Mouse (Mus musculus) liver, embryonic 11.5 days (tissue): ENCODE measurements around the gene Myl9. TPM values are rescaled to one million over a fixed set of nuclear protein-coding genes. Genes with fewer than 3 reads are reported as not detected.

ENCODE experiments used
- ATAC-seq: fragments of 200-750 bp; cut with Nextera tagmentation; replicated peaks from 2 replicates; pipeline ENCODE4 v1.8.0; 2017; ENCODE audit warnings: moderate number of reproducible peaks, mild to moderate bottlenecking, moderate TSS enrichment, moderate library complexity; ENCODE audit not compliant: low FRiP score
- DNase-seq: peaks from one replicate; pipeline ENCODE4 v3.0.0-alpha.2; 2017; ENCODE audit warnings: low spot score
- H3K27ac ChIP-seq: fragments of 300-500 bp; sonication (generic); 2 replicates; pipeline ENCODE4 v1.5.1; 2014; ENCODE audit warnings: mild to moderate bottlenecking, low read depth, low read length, control low read depth
- H3K27me3 ChIP-seq: fragments of 300-500 bp; sonication (generic); replicated peaks from 2 replicates; pipeline ENCODE4 v1.6.1; 2014; ENCODE audit warnings: low read length, mixed read lengths; ENCODE audit not compliant: control insufficient read depth, insufficient read depth
- H3K36me3 ChIP-seq: fragments of 300-500 bp; sonication (generic); 2 replicates; pipeline ENCODE4 v1.6.1; 2014; ENCODE audit warnings: mild to moderate bottlenecking, low read length, moderate library complexity, mixed read lengths; ENCODE audit not compliant: control insufficient read depth, insufficient read depth
- H3K4me1 ChIP-seq: fragments of 300-500 bp; sonication (generic); replicated peaks from 2 replicates; pipeline ENCODE4 v1.6.1; 2014; ENCODE audit warnings: low read length, mixed read lengths; ENCODE audit not compliant: control insufficient read depth, insufficient read depth
- H3K4me2 ChIP-seq: fragments of 300-500 bp; sonication (generic); 2 replicates; pipeline ENCODE4 v1.6.1; 2014; ENCODE audit warnings: mild to moderate bottlenecking, control low read depth, moderate library complexity
- H3K4me3 ChIP-seq: fragments of 300-500 bp; sonication (generic); 2 replicates; pipeline ENCODE4 v1.5.1; 2014; ENCODE audit warnings: low read depth, low read length, control low read depth
- H3K9ac ChIP-seq: fragments of 300-500 bp; sonication (generic); 2 replicates; pipeline ENCODE4 v1.6.1; 2014; ENCODE audit warnings: low read depth, low read length, control low read depth
- H3K9me3 ChIP-seq: fragments of 300-500 bp; sonication (generic); 2 replicates; pipeline ENCODE4 v1.6.1; 2016; ENCODE audit warnings: low read length, inconsistent platforms, mixed read lengths; ENCODE audit not compliant: control insufficient read depth
- WGBS: fragments of 180-500 bp; shearing (Covaris S2); extraction: QIAGEN DNeasy Blood & Tissue Kit; methylation state at CpG from one replicate; pipeline ENCODE4 v1.1.7; 2014; 5-methylcytosine and 5-hydroxymethylcytosine counted together
- polyA plus RNA-seq: library from polyadenylated mRNA; unstranded; fragments of >200 nt; fragmentation: Nextera tagmentation; extraction: Ambion mirVana; gene quantifications from 2 replicates; pipeline ENCODE4 v1.2.1, GENCODE M21; 2014

The Myl9 gene
- polyA plus RNA-seq, 1 experiment from 2014 or later = 115 TPM

DNA sequence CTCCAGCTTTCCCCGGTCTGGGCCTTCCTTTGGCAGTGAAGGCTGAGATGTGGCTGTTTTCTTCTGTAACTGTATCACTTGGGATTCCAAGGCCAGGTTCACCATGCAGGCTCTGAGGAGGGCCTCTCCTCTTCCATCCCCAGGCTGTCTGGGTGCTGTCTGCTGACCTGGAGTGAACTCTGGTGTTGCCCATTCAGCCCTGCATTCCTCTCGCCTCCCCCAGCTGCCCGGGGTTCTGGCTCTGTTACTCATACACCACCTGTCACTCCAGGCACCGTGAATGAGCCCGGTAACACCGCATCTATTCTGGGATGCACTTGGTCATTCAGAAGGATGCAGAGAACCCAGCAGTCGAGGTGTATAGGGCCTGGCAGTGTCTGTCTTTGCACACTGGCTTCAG lies 38.4 kb upstream of the Myl9 start:
- ATAC-seq = no peak
- Histone ChIP-seq H3K27me3 (no peaks in the 10 kb centered on the region), H3K4me1 (peaks cover 24% of the 10 kb centered on the region), H3K9ac (no peak overlapping the region), H3K9me3 (no peaks in the 10 kb centered on the region), H3K4me2 (no peak overlapping the region), H3K4me3 (no peak overlapping the region), H3K27ac (no peak overlapping the region), H3K36me3 (no peaks in the 10 kb centered on the region)
- no peak for DNase-seq
- 53% methylated on average over 7 of the region's 7 CpGs for WGBS

DNA sequence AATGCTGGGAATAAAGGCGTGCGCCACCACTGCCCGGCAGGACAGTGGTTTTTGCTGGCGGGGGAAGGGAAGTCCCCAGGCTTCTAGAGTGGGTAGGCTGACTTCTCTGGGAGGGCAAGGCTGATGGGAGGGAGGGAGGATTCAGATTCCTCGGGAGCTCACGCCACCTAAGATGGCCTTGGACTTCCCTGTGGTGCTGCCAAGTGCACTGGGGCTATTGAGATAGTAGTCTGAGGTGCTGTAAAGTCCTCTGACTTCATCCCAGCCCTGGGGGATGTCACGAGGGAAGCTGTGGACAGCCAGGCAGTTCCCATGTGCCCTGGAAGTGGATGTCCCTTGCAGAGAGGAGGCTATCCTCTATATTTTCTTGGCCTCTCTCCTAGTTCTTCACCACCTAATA lies 37.2 kb upstream of the Myl9 start:
- WGBS = 75% methylated on average over 7 of the region's 7 CpGs
- Histone ChIP-seq H3K4me1 (peaks cover 24% of the 10 kb centered on the region), H3K9ac (no peak overlapping the region), H3K4me3 (no peak overlapping the region), H3K9me3 (no peaks in the 10 kb centered on the region), H3K27ac (no peak overlapping the region), H3K36me3 (no peaks in the 10 kb centered on the region), H3K27me3 (no peaks in the 10 kb centered on the region), H3K4me2 (no peak overlapping the region)
- no peak for DNase-seq
- no peak for ATAC-seq

DNA sequence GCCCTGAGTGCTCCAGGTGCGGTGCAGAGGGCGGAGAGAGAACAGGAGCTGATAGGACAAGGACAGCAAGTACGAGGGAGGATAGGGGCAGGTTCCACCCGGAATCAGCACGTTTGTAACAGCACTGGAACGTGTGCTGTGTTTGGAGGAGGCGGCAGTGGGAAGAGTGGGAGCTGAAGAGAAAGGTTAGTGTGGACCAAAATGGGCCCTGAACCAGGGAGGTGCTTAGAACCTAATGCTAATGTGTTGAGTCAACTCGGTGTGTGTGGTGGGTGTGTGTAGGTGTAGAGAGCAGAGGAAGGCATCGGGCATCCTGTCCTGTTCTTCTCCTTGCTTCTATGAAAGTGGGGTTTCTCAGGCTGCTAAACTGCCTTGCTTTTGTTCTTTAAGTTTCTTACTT lies 34.0 kb upstream of the Myl9 start:
- Histone ChIP-seq H3K4me2 (no peak overlapping the region), H3K4me1 (peaks cover 21% of the 10 kb centered on the region), H3K9ac (no peak overlapping the region), H3K36me3 (no peaks in the 10 kb centered on the region), H3K27me3 (no peaks in the 10 kb centered on the region), H3K9me3 (no peaks in the 10 kb centered on the region), H3K4me3 (no peak overlapping the region), H3K27ac (no peak overlapping the region)
- DNase-seq (no peak), ATAC-seq (no peak)
- WGBS = 77% methylated on average over 9 of the region's 9 CpGs

DNA sequence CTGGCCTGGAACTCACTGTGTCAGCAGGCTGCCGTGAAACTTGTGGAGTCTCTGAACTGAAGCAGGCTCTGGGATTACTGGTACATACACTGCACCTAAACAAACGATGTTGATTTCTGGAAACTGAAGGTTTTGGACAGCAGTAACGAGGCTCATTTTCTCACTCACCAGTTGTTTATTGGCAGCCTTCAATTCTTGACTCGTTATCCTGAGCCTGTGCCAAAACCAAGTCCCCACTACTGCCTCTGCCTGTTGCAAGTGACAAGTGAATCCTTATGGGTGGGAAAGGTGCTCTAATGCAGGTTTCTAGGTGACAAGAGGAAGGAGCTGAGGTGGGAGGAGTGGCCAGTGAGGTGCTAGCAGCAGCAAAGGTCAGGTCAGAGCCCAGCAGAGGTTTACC lies 33.2 kb upstream of the Myl9 start:
- no peak for ATAC-seq
- H3K27ac ChIP-seq = no peak overlapping the region
- H3K4me1 ChIP-seq = peaks cover 14% of the 10 kb centered on the region

DNA sequence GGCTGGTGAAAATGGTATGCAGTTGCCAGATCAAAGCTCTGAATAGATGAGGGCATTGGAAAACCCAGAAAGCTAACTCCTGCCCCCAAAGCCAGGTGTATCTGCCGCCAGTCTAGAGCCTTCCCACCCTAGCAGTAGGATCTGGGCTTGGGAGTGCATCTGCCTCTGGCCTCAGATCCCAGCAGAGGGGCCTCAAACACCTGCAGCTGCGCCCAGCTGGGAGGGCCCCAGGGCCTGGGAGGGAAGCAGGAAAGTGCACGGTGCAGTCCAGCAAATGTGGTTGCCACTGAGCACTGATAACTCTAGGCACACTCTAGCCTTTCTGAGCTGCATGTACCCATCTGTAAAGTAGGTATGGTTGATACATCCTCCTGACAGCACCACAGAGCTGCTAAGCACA lies 32.0 kb upstream of the Myl9 start:
- H3K27me3 ChIP-seq = no peaks in the 10 kb centered on the region
- no peak for DNase-seq
- no peak overlapping the region for H3K4me3 ChIP-seq
- no peak overlapping the region for H3K9ac ChIP-seq
- no peak overlapping the region for H3K4me2 ChIP-seq
- peaks cover 14% of the 10 kb centered on the region for H3K4me1 ChIP-seq
- H3K27ac ChIP-seq = no peak overlapping the region
- no peaks in the 10 kb centered on the region for H3K9me3 ChIP-seq
- WGBS = 53% methylated on average over 3 of the region's 3 CpGs
- ATAC-seq = peak; percentile 44
- 0 out of 2 replicates have a peak, but pooled peaks cover 2% of the 10 kb centered on the region for H3K36me3 ChIP-seq

More for the DNA sequence above, 33.2 kb upstream of the Myl9 start:
- 65% methylated on average over 4 of the region's 4 CpGs for WGBS
- no peaks in the 10 kb centered on the region for H3K36me3 ChIP-seq
- no peaks in the 10 kb centered on the region for H3K27me3 ChIP-seq
- H3K9me3 ChIP-seq = no peaks in the 10 kb centered on the region
- no peak for DNase-seq
- peak overlapping the region; percentile 27; the same call in 1 of the 2 replicates for H3K9ac ChIP-seq
- H3K4me3 ChIP-seq = no peak overlapping the region
- no peak overlapping the region for H3K4me2 ChIP-seq

DNA sequence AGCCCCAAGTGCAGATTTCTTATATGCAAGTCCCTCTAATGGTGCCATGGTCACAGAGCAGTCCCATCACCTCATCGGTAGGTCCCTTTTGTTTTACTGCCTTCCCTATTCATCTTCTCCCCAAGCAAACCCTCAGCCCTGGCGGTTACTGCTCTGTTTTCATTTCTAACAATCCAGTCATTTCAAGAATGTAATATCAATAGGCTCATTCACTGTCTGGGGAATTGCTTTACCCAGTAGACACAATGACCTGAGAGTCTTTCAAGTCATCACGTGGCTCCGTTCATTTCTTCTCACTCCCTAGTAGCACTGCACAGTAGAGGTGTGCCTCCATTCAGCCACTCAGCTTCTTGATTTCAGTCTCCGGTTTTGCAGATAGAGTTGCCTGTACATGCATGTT lies 30.8 kb upstream of the Myl9 start:
- Histone ChIP-seq H3K36me3 (0 out of 2 replicates have a peak, but pooled peaks cover 2% of the 10 kb centered on the region), H3K4me1 (peaks cover 17% of the 10 kb centered on the region), H3K27ac (no peak overlapping the region), H3K9ac (no peak overlapping the region), H3K27me3 (no peaks in the 10 kb centered on the region), H3K4me2 (no peak overlapping the region), H3K4me3 (no peak overlapping the region), H3K9me3 (no peaks in the 10 kb centered on the region)
- DNase-seq (no peak), ATAC-seq (no peak)
- 91% methylated on average over 5 of the region's 5 CpGs for WGBS

DNA sequence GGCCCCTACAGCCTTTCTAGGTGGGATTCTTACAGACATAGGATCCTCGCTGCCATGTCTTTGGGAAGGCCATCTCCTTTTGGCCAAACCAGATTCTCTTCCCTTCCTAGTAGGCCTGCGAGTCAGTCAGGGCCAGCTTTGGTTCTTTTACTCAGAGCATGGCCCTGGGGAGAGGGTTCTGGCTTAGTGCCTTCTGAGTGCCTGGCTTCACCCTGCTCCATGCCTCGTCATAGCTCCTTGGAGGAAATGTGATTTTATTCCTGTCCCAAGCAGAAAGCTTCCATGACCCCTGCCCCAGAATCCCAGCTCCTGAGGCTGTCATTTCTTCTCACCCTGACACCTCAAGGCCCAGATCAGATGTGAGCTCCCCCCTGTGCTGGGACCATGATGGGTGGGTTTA lies 27.9 kb upstream of the Myl9 start:
- WGBS = 90% methylated on average over 3 of the region's 3 CpGs
- no peak for ATAC-seq
- peaks cover 15% of the 10 kb centered on the region for H3K4me1 ChIP-seq
- DNase-seq = no peak
- H3K36me3 ChIP-seq = peaks cover 8% of the 10 kb centered on the region; the same call in 1 of the 2 replicates
- no peaks in the 10 kb centered on the region for H3K27me3 ChIP-seq
- no peak overlapping the region for H3K4me3 ChIP-seq
- no peak overlapping the region for H3K9ac ChIP-seq
- no peak overlapping the region for H3K4me2 ChIP-seq
- no peak overlapping the region for H3K27ac ChIP-seq
- H3K9me3 ChIP-seq = no peaks in the 10 kb centered on the region

DNA sequence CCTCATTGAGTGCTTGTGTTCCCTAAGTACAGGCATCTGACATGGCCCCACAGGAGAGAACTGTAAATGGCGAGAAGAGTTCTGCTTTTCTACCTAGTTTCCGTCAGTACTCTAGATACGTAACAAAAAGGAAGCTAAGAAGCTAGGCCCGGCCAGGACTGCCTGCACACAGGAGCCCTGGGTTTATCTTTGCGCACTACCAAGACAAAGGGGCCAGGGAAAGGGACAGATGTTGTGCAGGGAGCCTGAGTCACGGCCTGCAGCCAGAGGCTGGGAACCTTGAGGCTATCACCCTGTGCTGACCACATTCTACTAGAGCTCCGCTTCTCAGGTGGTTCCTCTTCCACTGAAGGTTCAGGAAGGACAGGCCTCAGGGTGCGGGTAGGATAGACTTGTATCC lies 25.5 kb upstream of the Myl9 start:
- ATAC-seq (peak; percentile 72; the same call in 1 of the 2 replicates), DNase-seq (no peak)
- Histone ChIP-seq H3K4me1 (peaks cover 9% of the 10 kb centered on the region), H3K9ac (0 out of 2 replicates have a peak overlapping the region, but pooled peaks have one; percentile 10), H3K36me3 (peaks cover 10% of the 10 kb centered on the region; the same call in 1 of the 2 replicates), H3K4me2 (no peak overlapping the region), H3K9me3 (no peaks in the 10 kb centered on the region), H3K4me3 (no peak overlapping the region), H3K27ac (0 out of 2 replicates have a peak overlapping the region, but pooled peaks have one; percentile 9), H3K27me3 (no peaks in the 10 kb centered on the region)
- 52% methylated on average over 8 of the region's 8 CpGs for WGBS

DNA sequence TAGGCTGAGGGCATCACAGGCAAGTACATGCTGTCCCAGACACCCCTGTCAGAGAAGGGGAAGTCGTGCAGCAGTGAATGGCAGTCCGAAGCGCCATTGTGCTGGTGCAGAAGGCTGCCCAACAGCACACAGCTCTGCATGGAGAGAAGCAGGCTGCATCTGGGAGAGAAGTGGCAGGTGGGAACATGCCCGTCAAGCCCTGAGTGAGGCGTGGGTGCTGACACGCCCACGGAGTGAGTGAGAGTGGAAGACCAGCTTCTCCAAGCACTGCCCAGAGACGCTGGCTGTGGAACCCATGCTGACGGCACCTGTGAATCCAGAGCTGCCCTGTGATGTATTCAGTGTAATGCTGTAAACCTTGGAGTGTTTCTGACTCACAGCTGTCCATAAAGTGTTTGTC lies 18.3 kb upstream of the Myl9 start:
- Histone ChIP-seq H3K9me3 (peaks cover 2% of the 10 kb centered on the region; the same call in 1 of the 2 replicates), H3K4me1 (no peaks in the 10 kb centered on the region), H3K4me3 (no peak overlapping the region), H3K27ac (no peak overlapping the region), H3K4me2 (no peak overlapping the region), H3K27me3 (no peaks in the 10 kb centered on the region), H3K9ac (no peak overlapping the region), H3K36me3 (peaks cover 32% of the 10 kb centered on the region)
- WGBS = 90% methylated on average over 9 of the region's 9 CpGs
- DNase-seq (no peak), ATAC-seq (no peak)
